Mouse (Mus musculus): ENCODE results near the gene Map1lc3b. TPM values are rescaled to one million over a fixed set of nuclear protein-coding genes. Genes with fewer than 3 reads are reported as not detected.
A peak's percentile ranks its signal among the peaks of the same experiment; 100 is the strongest.

Map1lc3b gene
- polyA plus RNA-seq, 1 experiment from 2014 or later, result 225 TPM

- no peaks in the 10 kb centered on the region for H3K36me3 ChIP-seq (replicated peaks; ENCODE audit: control insufficient read depth, insufficient read depth, low read depth, low read length)
- WGBS, result 90% methylated on average over 16 of the region's 16 CpGs
- H3K4me1 ChIP-seq (ENCODE audit: control insufficient read depth, insufficient read depth, low read length), result no peaks in the 10 kb centered on the region
Measured at GRCm38 (mm10) chr8:121561636-121562345, 28.4 kb upstream of the Map1lc3b start.

GRCm38 (mm10) chr8:121562941-121563351, 27.2 kb upstream of the Map1lc3b start:
- H3K9me3 ChIP-seq (replicated peaks; ENCODE audit: control insufficient read depth, low read length), result no peaks in the 10 kb centered on the region
- no peaks in the 10 kb centered on the region for H3K36me3 ChIP-seq (replicated peaks; ENCODE audit: control insufficient read depth, insufficient read depth, low read depth, low read length)
- WGBS, result 84% methylated on average over 9 of the region's 9 CpGs
- H3K27me3 ChIP-seq (ENCODE audit: control insufficient read depth, insufficient read depth, low read length), result no peaks in the 10 kb centered on the region
- no peak overlapping the region for H3K4me2 ChIP-seq (ENCODE audit: low read depth, low read length)
- no peak overlapping the region for H3K27ac ChIP-seq (replicated peaks; ENCODE audit: low read depth, low read length)
- H3K4me3 ChIP-seq (ENCODE audit: low read depth, low read length), result no peak overlapping the region
- no peaks in the 10 kb centered on the region for H3K4me1 ChIP-seq (ENCODE audit: control insufficient read depth, insufficient read depth, low read length)
- DNase-seq (ENCODE audit: low spot score), result no peak
- no peak for ATAC-seq (replicated peaks; ENCODE audit: insufficient number of reproducible peaks, low FRiP score, low TSS enrichment, low read depth)
- H3K9ac ChIP-seq (replicated peaks; ENCODE audit: low read length), result no peak overlapping the region

More at GRCm38 (mm10) chr8:121561636-121562345, 28.4 kb upstream of the Map1lc3b start:
- Histone ChIP-seq H3K4me2 (ENCODE audit: low read depth, low read length) (no peak overlapping the region), H3K9me3 (replicated peaks; ENCODE audit: control insufficient read depth, low read length) (no peaks in the 10 kb centered on the region), H3K27ac (replicated peaks; ENCODE audit: low read depth, low read length) (no peak overlapping the region), H3K27me3 (ENCODE audit: control insufficient read depth, insufficient read depth, low read length) (no peaks in the 10 kb centered on the region), H3K9ac (replicated peaks; ENCODE audit: low read length) (no peak overlapping the region), H3K4me3 (ENCODE audit: low read depth, low read length) (no peak overlapping the region)
- DNase-seq (ENCODE audit: low spot score) (no peak), ATAC-seq (replicated peaks; ENCODE audit: insufficient number of reproducible peaks, low FRiP score, low TSS enrichment, low read depth) (no peak)

- Histone ChIP-seq H3K36me3 (replicated peaks; ENCODE audit: control insufficient read depth, insufficient read depth, low read depth, low read length) (no peaks in the 10 kb centered on the region), H3K9ac (replicated peaks; ENCODE audit: low read length) (no peak overlapping the region), H3K4me1 (ENCODE audit: control insufficient read depth, insufficient read depth, low read length) (no peaks in the 10 kb centered on the region), H3K27ac (replicated peaks; ENCODE audit: low read depth, low read length) (no peak overlapping the region), H3K4me2 (ENCODE audit: low read depth, low read length) (no peak overlapping the region), H3K9me3 (replicated peaks; ENCODE audit: control insufficient read depth, low read length) (no peaks in the 10 kb centered on the region), H3K27me3 (ENCODE audit: control insufficient read depth, insufficient read depth, low read length) (no peaks in the 10 kb centered on the region), H3K4me3 (ENCODE audit: low read depth, low read length) (no peak overlapping the region)
- ATAC-seq (replicated peaks; ENCODE audit: insufficient number of reproducible peaks, low FRiP score, low TSS enrichment, low read depth), result no peak
- 80% methylated on average over 6 of the region's 6 CpGs for WGBS
- no peak for DNase-seq (ENCODE audit: low spot score)
Measured at GRCm38 (mm10) chr8:121563701-121564100, 26.5 kb upstream of the Map1lc3b start.

- Histone ChIP-seq H3K4me2 (ENCODE audit: low read depth, low read length) (no peak overlapping the region), H3K36me3 (replicated peaks; ENCODE audit: control insufficient read depth, insufficient read depth, low read depth, low read length) (no peaks in the 10 kb centered on the region), H3K4me3 (ENCODE audit: low read depth, low read length) (no peak overlapping the region), H3K9ac (replicated peaks; ENCODE audit: low read length) (no peak overlapping the region), H3K27ac (replicated peaks; ENCODE audit: low read depth, low read length) (no peak overlapping the region), H3K9me3 (replicated peaks; ENCODE audit: control insufficient read depth, low read length) (no peaks in the 10 kb centered on the region), H3K4me1 (ENCODE audit: control insufficient read depth, insufficient read depth, low read length) (no peaks in the 10 kb centered on the region), H3K27me3 (ENCODE audit: control insufficient read depth, insufficient read depth, low read length) (no peaks in the 10 kb centered on the region)
- 0 out of 2 replicates have a peak, but pooled peaks have one; percentile 19 for ATAC-seq (replicated peaks; ENCODE audit: insufficient number of reproducible peaks, low FRiP score, low TSS enrichment, low read depth)
- 68% methylated on average over 6 of the region's 6 CpGs for WGBS
- no peak for DNase-seq (ENCODE audit: low spot score)
Measured at GRCm38 (mm10) chr8:121568321-121568720, 21.8 kb upstream of the Map1lc3b start.

GRCm38 (mm10) chr8:121570335-121570734, 19.8 kb upstream of the Map1lc3b start:
- DNase-seq (ENCODE audit: low spot score), result no peak
- 82% methylated on average over 21 of the region's 21 CpGs for WGBS
- H3K27me3 ChIP-seq (ENCODE audit: control insufficient read depth, insufficient read depth, low read length), result no peaks in the 10 kb centered on the region
- no peak overlapping the region for H3K27ac ChIP-seq (replicated peaks; ENCODE audit: low read depth, low read length)
- no peaks in the 10 kb centered on the region for H3K4me1 ChIP-seq (ENCODE audit: control insufficient read depth, insufficient read depth, low read length)
- no peaks in the 10 kb centered on the region for H3K36me3 ChIP-seq (replicated peaks; ENCODE audit: control insufficient read depth, insufficient read depth, low read depth, low read length)
- no peak for ATAC-seq (replicated peaks; ENCODE audit: insufficient number of reproducible peaks, low FRiP score, low TSS enrichment, low read depth)
- H3K9me3 ChIP-seq (replicated peaks; ENCODE audit: control insufficient read depth, low read length), result no peaks in the 10 kb centered on the region
- H3K9ac ChIP-seq (replicated peaks; ENCODE audit: low read length), result no peak overlapping the region
- no peak overlapping the region for H3K4me2 ChIP-seq (ENCODE audit: low read depth, low read length)
- no peak overlapping the region for H3K4me3 ChIP-seq (ENCODE audit: low read depth, low read length)

GRCm38 (mm10) chr8:121570801-121571200, 19.4 kb upstream of the Map1lc3b start:
- no peak for ATAC-seq (replicated peaks; ENCODE audit: insufficient number of reproducible peaks, low FRiP score, low TSS enrichment, low read depth)
- H3K4me1 ChIP-seq (ENCODE audit: control insufficient read depth, insufficient read depth, low read length), result no peaks in the 10 kb centered on the region
- H3K36me3 ChIP-seq (replicated peaks; ENCODE audit: control insufficient read depth, insufficient read depth, low read depth, low read length), result no peaks in the 10 kb centered on the region
- H3K27me3 ChIP-seq (ENCODE audit: control insufficient read depth, insufficient read depth, low read length), result no peaks in the 10 kb centered on the region
- no peak overlapping the region for H3K27ac ChIP-seq (replicated peaks; ENCODE audit: low read depth, low read length)
- H3K9me3 ChIP-seq (replicated peaks; ENCODE audit: control insufficient read depth, low read length), result no peaks in the 10 kb centered on the region
- H3K9ac ChIP-seq (replicated peaks; ENCODE audit: low read length), result no peak overlapping the region
- WGBS, result 80% methylated on average over 17 of the region's 17 CpGs
- DNase-seq (ENCODE audit: low spot score), result no peak
- no peak overlapping the region for H3K4me2 ChIP-seq (ENCODE audit: low read depth, low read length)
- H3K4me3 ChIP-seq (ENCODE audit: low read depth, low read length), result no peak overlapping the region

- no peak overlapping the region for H3K4me3 ChIP-seq (ENCODE audit: low read depth, low read length)
- 68% methylated on average over 7 of the region's 7 CpGs for whole genome bisulfite sequencing
- H3K27me3 ChIP-seq (ENCODE audit: control insufficient read depth, insufficient read depth, low read length), result no peaks in the 10 kb centered on the region
- DNase-seq (ENCODE audit: low spot score) (no peak), ATAC-seq (replicated peaks; ENCODE audit: insufficient number of reproducible peaks, low FRiP score, low TSS enrichment, low read depth) (no peak)
- H3K27ac ChIP-seq (replicated peaks; ENCODE audit: low read depth, low read length), result no peak overlapping the region
- no peaks in the 10 kb centered on the region for H3K36me3 ChIP-seq (replicated peaks; ENCODE audit: control insufficient read depth, insufficient read depth, low read depth, low read length)
- no peaks in the 10 kb centered on the region for H3K9me3 ChIP-seq (replicated peaks; ENCODE audit: control insufficient read depth, low read length)
- peaks cover 2% of the 10 kb centered on the region for H3K4me1 ChIP-seq (ENCODE audit: control insufficient read depth, insufficient read depth, low read length)
- H3K9ac ChIP-seq (replicated peaks; ENCODE audit: low read length), result no peak overlapping the region
- H3K4me2 ChIP-seq (ENCODE audit: low read depth, low read length), result no peak overlapping the region
Measured at GRCm38 (mm10) chr8:121572121-121572520, 18.0 kb upstream of the Map1lc3b start.

GRCm38 (mm10) chr8:121573275-121573674, 16.9 kb upstream of the Map1lc3b start:
- ATAC-seq (replicated peaks; ENCODE audit: insufficient number of reproducible peaks, low FRiP score, low TSS enrichment, low read depth) (0 out of 2 replicates have a peak, but pooled peaks have one; percentile 29), DNase-seq (ENCODE audit: low spot score) (no peak)
- Histone ChIP-seq H3K36me3 (replicated peaks; ENCODE audit: control insufficient read depth, insufficient read depth, low read depth, low read length) (no peaks in the 10 kb centered on the region), H3K9ac (replicated peaks; ENCODE audit: low read length) (no peak overlapping the region), H3K9me3 (replicated peaks; ENCODE audit: control insufficient read depth, low read length) (no peaks in the 10 kb centered on the region), H3K4me1 (ENCODE audit: control insufficient read depth, insufficient read depth, low read length) (peaks cover 3% of the 10 kb centered on the region), H3K27ac (replicated peaks; ENCODE audit: low read depth, low read length) (no peak overlapping the region), H3K4me3 (ENCODE audit: low read depth, low read length) (no peak overlapping the region), H3K4me2 (ENCODE audit: low read depth, low read length) (no peak overlapping the region), H3K27me3 (ENCODE audit: control insufficient read depth, insufficient read depth, low read length) (no peaks in the 10 kb centered on the region)
- WGBS, result 52% methylated on average over 3 of the region's 3 CpGs
